Mouse (Mus musculus) neural tube, embryonic 14.5 days (tissue): ENCODE results near the gene Slc35a3. TPM values are rescaled to one million over a fixed set of nuclear protein-coding genes. Genes with fewer than 3 reads are reported as not detected.

Experiments
- ATAC-seq: fragments of 200-750 bp; cut with Nextera tagmentation; 2 replicates; pipeline ENCODE4 v1.8.0; 2017; ENCODE audit warnings: low read depth, mild to moderate bottlenecking, moderate TSS enrichment, moderate library complexity
- H3K27ac ChIP-seq: fragments of 300-500 bp; sonication (generic); 2 replicates; pipeline ENCODE4 v1.5.1; 2014; ENCODE audit warnings: low read depth, mild to moderate bottlenecking, control low read depth, low read length, moderate library complexity, mixed read lengths
- H3K27me3 ChIP-seq: fragments of 300-500 bp; sonication (generic); 2 replicates; pipeline ENCODE4 v1.6.1; 2014; ENCODE audit warnings: low read length; ENCODE audit not compliant: control insufficient read depth, insufficient read depth
- H3K36me3 ChIP-seq: fragments of 300-500 bp; sonication (generic); 2 replicates; pipeline ENCODE4 v1.6.1; 2014; ENCODE audit warnings: low read length, mixed read lengths; ENCODE audit not compliant: control insufficient read depth, insufficient read depth
- H3K4me1 ChIP-seq: fragments of 300-500 bp; sonication (generic); 2 replicates; pipeline ENCODE4 v1.6.1; 2014; ENCODE audit warnings: low read length; ENCODE audit not compliant: control insufficient read depth, insufficient read depth
- H3K4me2 ChIP-seq: fragments of 300-500 bp; sonication (generic); 2 replicates; pipeline ENCODE4 v1.6.1; 2014; ENCODE audit warnings: mild to moderate bottlenecking, low read depth, low read length, control low read depth
- H3K4me3 ChIP-seq: fragments of 300-500 bp; sonication (generic); 2 replicates; pipeline ENCODE4 v1.5.1; 2014; ENCODE audit warnings: low read depth, low read length, control low read depth, mixed read lengths
- H3K9ac ChIP-seq: fragments of 300-500 bp; sonication (generic); replicated peaks from 2 replicates; pipeline ENCODE4 v1.6.1; 2014; ENCODE audit warnings: low read depth, mild to moderate bottlenecking, control low read depth, low read length, mixed read lengths
- H3K9me3 ChIP-seq: fragments of 300-500 bp; sonication (generic); 2 replicates; pipeline ENCODE4 v1.6.1; 2016; ENCODE audit warnings: low read length; ENCODE audit not compliant: control insufficient read depth
- WGBS: fragments of 180-500 bp; shearing (Covaris S2); extraction: QIAGEN DNeasy Blood & Tissue Kit; methylation state at CpG from one replicate; pipeline ENCODE4 v1.1.7; 2014; 5-methylcytosine and 5-hydroxymethylcytosine counted together
- polyA plus RNA-seq: library from polyadenylated mRNA; unstranded; fragments of >200 nt; fragmentation: Nextera tagmentation; extraction: Ambion mirVana; gene quantifications from 2 replicates; pipeline ENCODE4 v1.2.1, GENCODE M21; 2014

The Slc35a3 gene
- polyA plus RNA-seq, 1 experiment from 2014 or later = 11.7 TPM

DNA sequence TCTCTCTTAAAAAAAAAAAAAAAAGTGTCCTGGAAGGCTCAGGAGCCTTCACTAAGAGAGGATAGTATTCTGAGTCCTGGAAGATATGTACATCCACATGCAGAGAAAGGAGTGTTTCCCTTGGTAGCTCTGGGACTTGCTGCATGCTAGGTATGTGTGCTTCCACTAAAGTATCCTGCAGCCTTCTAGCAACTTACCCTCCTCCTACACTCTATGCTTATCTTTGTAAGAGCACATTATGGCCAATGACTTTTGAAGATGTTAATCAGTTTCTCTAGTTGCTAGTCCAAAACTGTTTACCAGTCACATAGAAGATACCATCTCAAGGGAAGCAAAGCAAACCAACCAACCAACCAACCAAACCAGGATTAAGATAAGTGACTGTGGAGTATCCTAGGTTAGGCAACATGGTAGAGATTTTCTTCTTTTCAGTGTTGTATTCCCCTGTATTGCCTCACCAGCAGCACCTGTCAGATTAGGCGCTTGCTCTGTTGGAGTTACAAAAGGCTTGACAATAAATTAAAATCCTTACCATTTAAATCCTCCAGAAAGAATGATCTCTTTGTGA, 6.9 kb downstream of the Slc35a3 start:
- H3K9ac ChIP-seq = no peak overlapping the region
- no peaks in the 10 kb centered on the region for H3K36me3 ChIP-seq
- no peak overlapping the region for H3K4me2 ChIP-seq
- H3K4me3 ChIP-seq = no peak overlapping the region
- no peaks in the 10 kb centered on the region; the same call in 1 of the 2 replicates for H3K4me1 ChIP-seq
- no peaks in the 10 kb centered on the region for H3K27me3 ChIP-seq
- 69% methylated on average over 1 of the region's 1 CpGs for WGBS
- H3K27ac ChIP-seq = no peak overlapping the region
- no peaks in the 10 kb centered on the region for H3K9me3 ChIP-seq
- ATAC-seq = no peak

DNA sequence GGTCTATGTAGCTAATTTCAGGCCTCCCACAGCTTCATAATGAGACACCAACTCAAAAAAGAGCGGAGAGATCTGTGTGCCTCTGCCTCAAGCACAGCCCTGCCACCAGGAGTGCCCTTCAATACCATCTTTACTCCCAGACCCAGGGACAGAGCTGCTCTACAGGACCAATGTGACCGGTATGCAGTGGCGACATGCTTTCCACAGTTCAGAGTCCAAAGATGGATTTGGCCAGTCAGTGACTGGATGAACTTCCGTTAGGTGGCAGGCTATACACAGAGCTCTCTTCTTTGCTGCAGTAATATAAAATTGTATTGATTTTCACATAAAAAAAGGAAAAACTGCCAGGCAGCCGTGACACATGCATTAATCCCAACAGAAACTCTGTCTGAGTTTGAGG, 8.8 kb downstream of the Slc35a3 start:
- 87% methylated on average over 5 of the region's 5 CpGs for WGBS
- ATAC-seq = no peak

GRCm38 (mm10) chr3:116702647-116703272, 9.9 kb downstream of the Slc35a3 start:
- Histone ChIP-seq H3K4me1 (no peaks in the 10 kb centered on the region), H3K27me3 (no peaks in the 10 kb centered on the region), H3K4me3 (no peak overlapping the region), H3K27ac (no peak overlapping the region), H3K4me2 (no peak overlapping the region), H3K9ac (no peak overlapping the region), H3K36me3 (no peaks in the 10 kb centered on the region), H3K9me3 (no peaks in the 10 kb centered on the region)
- ATAC-seq = no peak
- 95% methylated on average over 1 of the region's 1 CpGs for WGBS

More for the DNA sequence above, 8.8 kb downstream of the Slc35a3 start:
- Histone ChIP-seq H3K9me3 (no peaks in the 10 kb centered on the region), H3K4me3 (no peak overlapping the region), H3K4me1 (no peaks in the 10 kb centered on the region), H3K9ac (no peak overlapping the region), H3K27ac (no peak overlapping the region), H3K27me3 (no peaks in the 10 kb centered on the region), H3K4me2 (no peak overlapping the region), H3K36me3 (no peaks in the 10 kb centered on the region)

DNA sequence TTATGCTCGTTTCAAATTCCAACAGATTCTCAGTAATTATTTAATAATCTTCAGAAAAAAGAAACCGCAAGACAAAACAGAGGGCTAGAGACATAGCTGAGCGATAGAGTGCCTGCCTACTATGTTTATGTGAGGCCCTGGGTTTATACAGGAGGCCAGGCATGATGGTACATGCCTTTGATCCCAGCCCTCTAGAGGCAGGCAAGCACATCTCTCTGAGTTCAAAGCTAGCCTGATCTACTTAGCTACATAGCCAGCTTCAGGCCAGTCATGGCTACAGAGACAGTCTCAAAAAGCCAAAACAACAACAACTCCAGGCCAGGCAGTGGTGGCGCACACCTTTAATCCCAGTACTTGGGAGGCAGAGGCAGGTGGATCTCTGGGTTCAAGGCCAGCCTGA, 11.0 kb downstream of the Slc35a3 start:
- Histone ChIP-seq H3K9ac (no peak overlapping the region), H3K4me3 (no peak overlapping the region), H3K36me3 (no peaks in the 10 kb centered on the region), H3K27me3 (no peaks in the 10 kb centered on the region), H3K4me2 (no peak overlapping the region), H3K27ac (no peak overlapping the region), H3K9me3 (no peaks in the 10 kb centered on the region), H3K4me1 (no peaks in the 10 kb centered on the region)
- ATAC-seq = no peak
- 95% methylated on average over 4 of the region's 4 CpGs for WGBS

DNA sequence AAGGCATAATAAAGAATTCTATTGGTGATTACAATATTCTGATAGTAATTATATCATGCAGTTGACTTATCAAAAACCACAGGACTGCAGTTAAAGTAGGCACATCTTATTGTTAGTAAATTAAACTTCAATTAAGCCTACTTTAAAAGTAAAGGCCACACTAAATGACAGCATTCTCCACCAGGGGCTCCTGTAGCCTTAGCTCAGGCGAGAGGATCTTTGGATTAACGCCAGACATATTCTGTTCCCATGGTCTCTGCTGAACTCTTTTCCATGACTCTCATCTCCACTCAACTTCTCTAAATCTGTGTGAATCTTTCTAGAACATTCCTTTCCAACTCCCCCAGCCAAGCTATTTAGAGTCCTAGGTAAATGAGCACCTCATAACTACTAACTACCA, 13.8 kb downstream of the Slc35a3 start:
- Histone ChIP-seq H3K9me3 (no peaks in the 10 kb centered on the region), H3K36me3 (no peaks in the 10 kb centered on the region), H3K4me2 (no peak overlapping the region), H3K4me1 (no peaks in the 10 kb centered on the region), H3K9ac (no peak overlapping the region), H3K27me3 (no peaks in the 10 kb centered on the region), H3K4me3 (no peak overlapping the region), H3K27ac (no peak overlapping the region)
- WGBS = 74% methylated on average over 2 of the region's 2 CpGs
- ATAC-seq = no peak

DNA sequence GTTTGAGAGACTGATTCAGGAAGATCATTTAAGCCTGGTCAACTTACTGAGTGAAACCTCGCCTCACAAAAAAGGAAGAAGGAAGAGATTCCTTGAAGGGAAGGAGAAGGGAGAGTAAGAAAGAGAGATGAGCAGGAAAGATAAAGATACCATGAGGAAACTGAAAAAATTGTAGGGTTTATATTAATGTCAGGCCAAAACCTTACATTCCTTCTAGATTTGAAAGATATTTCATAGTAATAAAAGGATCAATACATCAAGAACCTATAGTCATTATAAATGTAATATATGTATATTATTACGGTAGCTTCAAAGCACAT, 17.0 kb downstream of the Slc35a3 start:
- Histone ChIP-seq H3K4me1 (no peaks in the 10 kb centered on the region), H3K27ac (no peak overlapping the region), H3K27me3 (no peaks in the 10 kb centered on the region), H3K36me3 (no peaks in the 10 kb centered on the region), H3K4me3 (no peak overlapping the region), H3K4me2 (no peak overlapping the region), H3K9me3 (no peaks in the 10 kb centered on the region), H3K9ac (no peak overlapping the region)
- ATAC-seq = no peak
- 89% methylated on average over 2 of the region's 2 CpGs for WGBS

DNA sequence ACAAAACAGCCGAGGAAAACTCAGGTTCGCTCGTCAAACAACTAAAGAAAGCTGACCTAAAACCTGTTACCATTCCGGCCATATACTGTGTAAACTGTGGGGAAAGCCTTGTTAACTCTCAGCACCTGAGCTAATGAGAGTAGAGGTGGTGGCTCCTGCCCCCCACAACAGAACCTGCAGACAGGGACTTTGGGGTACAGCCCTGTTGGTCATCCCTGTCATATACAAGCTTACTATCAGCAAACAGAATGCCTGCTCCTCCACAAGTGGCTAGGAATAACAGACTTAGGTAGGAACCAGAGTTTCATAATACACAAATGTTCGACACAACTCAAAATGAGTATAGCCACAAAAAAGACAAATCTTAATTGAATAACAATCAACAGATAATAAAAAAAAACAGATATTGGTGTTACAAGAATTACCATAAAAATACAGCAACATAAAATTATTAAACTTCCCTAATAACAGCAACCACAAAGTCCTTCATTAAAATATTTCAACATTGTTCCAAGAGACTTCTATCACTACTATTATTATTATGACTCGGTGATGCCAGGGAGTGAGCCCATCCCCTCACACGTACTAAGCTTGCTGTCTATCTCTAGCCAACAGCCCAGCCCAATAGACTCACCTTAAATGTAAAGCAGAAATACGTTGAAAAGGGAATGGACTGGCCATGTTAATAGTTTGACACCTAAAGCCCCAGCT, 17.5 kb downstream of the Slc35a3 start:
- no peak overlapping the region for H3K27ac ChIP-seq
- H3K9ac ChIP-seq = no peak overlapping the region
- H3K36me3 ChIP-seq = no peaks in the 10 kb centered on the region
- no peak overlapping the region for H3K4me3 ChIP-seq
- ATAC-seq = no peak
- H3K27me3 ChIP-seq = no peaks in the 10 kb centered on the region
- no peaks in the 10 kb centered on the region for H3K4me1 ChIP-seq
- no peaks in the 10 kb centered on the region for H3K9me3 ChIP-seq
- 91% methylated on average over 8 of the region's 8 CpGs for WGBS
- no peak overlapping the region for H3K4me2 ChIP-seq

DNA sequence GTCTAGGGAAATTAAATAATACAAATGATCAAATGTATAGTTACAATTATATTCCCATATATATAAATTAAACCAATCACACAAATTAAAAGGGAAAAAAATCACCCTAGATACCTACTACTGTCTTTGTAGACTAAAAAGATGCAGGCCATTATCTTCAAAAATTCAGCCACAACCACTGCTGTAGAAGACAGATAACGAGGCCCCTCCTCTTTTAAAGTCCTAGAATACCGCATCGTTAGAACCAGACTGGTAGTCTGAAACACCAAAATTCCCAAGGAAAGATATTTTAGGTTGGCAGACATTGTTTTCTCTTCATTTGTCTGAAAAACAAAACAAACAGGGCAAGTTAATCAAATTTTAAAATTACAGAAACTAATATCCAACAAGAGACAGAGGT, 18.3 kb downstream of the Slc35a3 start:
- no peak for ATAC-seq
- no peak overlapping the region for H3K4me2 ChIP-seq
- no peak overlapping the region for H3K9ac ChIP-seq
- H3K9me3 ChIP-seq = no peaks in the 10 kb centered on the region
- H3K4me1 ChIP-seq = no peaks in the 10 kb centered on the region
- WGBS = 97% methylated on average over 3 of the region's 3 CpGs
- H3K27me3 ChIP-seq = no peaks in the 10 kb centered on the region
- H3K36me3 ChIP-seq = no peaks in the 10 kb centered on the region
- no peak overlapping the region for H3K27ac ChIP-seq
- no peak overlapping the region for H3K4me3 ChIP-seq

GRCm38 (mm10) chr3:116681160-116681559, 31.5 kb downstream of the Slc35a3 start, which contains the start of gene Gm43191:
Gm43191 (minus strand) TSS chr3:116681260.
- Histone ChIP-seq H3K36me3 (no peaks in the 10 kb centered on the region), H3K27ac (no peak within 1 kb of the TSS), H3K4me3 (no peak within 1 kb of the TSS), H3K4me2 (no peak within 1 kb of the TSS), H3K4me1 (no peaks in the 10 kb centered on the region), H3K9me3 (no peaks in the 10 kb centered on the region), H3K9ac (no peak within 1 kb of the TSS), H3K27me3 (no peaks in the 10 kb centered on the region)
- no peak for ATAC-seq
- WGBS = 91% methylated on average over 1 of the region's 1 CpGs
